In the genomic region with DNA sequence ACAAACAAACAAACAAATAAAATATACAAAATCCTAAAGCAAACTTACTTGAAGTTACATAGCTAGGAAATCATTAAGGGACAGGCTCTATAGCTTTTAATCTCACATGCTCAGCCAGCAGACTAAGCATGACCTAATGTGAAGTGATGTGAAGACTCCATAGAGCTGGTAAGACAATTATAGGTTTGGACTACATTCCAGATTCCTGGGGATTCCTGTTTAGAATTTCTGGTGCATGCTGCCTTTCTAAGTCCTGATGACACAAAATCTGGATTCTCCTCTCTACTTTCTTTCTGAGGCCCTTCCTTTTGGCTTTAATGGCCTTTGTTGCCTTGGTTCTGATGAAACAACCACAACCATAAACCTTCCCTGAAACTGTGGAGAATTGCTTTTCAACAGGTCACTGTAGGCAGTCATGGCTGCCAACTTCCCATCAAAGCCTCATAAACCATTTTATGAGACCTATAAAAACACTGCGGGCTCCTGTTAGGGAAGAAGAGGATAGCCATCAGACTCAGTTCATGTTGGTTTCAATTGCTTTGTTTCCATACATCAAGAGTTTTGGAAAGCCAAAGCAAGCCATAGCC, we compare ENCODE assay signal across 27 mouse cellular contexts.
DNase-seq lines count a peak whose midpoint lies in the region; ATAC-seq and TF ChIP-seq lines count a peak whose summit lies in the region.
"Had no signal": no experiment of that assay in that cellular context is flagged by ENCODE, and none has a peak within 500 bp of the region (broad histone marks: within the 10 kb centered on the region; RNA-seq: fewer than 3 reads in every experiment).

No protein-coding gene starts in this region.

- ATAC-seq in kidney, postnatal 0 days (replicated peaks; ENCODE audit: low FRiP score, low read depth): no peak
- peak; percentile 28 to 40; a peak in 1 of 4 replicates for ATAC-seq in hematopoietic stem cell, adult 5-6 weeks (replicated peaks in 1 of 2; ENCODE audit: insufficient read depth in 1 of 2, low FRiP score in 2 of 2, low TSS enrichment in 1 of 2, low read depth in 1 of 2, poor library complexity in 2 of 2, severe bottlenecking in 2 of 2)
- ATAC-seq: activated CD4-positive, CD25-positive, alpha-beta regulatory T cell, adult 4 months; forebrain, embryonic 13.5 days had no signal

- no peaks in the 10 kb centered on the region for H3K4me1 ChIP-seq in kidney, postnatal 0 days (replicated peaks; ENCODE audit: insufficient read depth, low read length)
- H3K4me1 ChIP-seq: embryonic facial prominence, embryonic 13.5 days; forebrain, embryonic 13.5 days; hindbrain, embryonic 15.5 days; liver, embryonic 15.5 days; midbrain, embryonic 10.5 days had no signal

- WGBS in kidney, postnatal 0 days: 15% methylated on average over 1 of the region's 1 CpGs

- no peaks in the 10 kb centered on the region for H3K36me3 ChIP-seq in kidney, postnatal 0 days (ENCODE audit: insufficient read depth, low read length)
- H3K36me3 ChIP-seq: embryonic facial prominence, embryonic 13.5 days; G1E; hindbrain, embryonic 15.5 days; liver, embryonic 15.5 days; midbrain, embryonic 10.5 days had no signal

- H3K27me3 ChIP-seq in kidney, postnatal 0 days (ENCODE audit: insufficient read depth, low read length): no peaks in the 10 kb centered on the region
- H3K27me3 ChIP-seq: CH12.LX; embryonic facial prominence, embryonic 13.5 days; forebrain, embryonic 13.5 days; hindbrain, embryonic 15.5 days; liver, embryonic 15.5 days had no signal

- H3K9me3 ChIP-seq in kidney, postnatal 0 days (replicated peaks; ENCODE audit: low read length): no peaks in the 10 kb centered on the region
- H3K9me3 ChIP-seq: embryonic facial prominence, embryonic 13.5 days; forebrain, embryonic 13.5 days; G1E; hindbrain, embryonic 15.5 days; liver, embryonic 15.5 days; midbrain, embryonic 10.5 days had no signal

- H3K4me2 ChIP-seq in kidney, postnatal 0 days (ENCODE audit: low read length): no peak overlapping the region
- H3K4me2 ChIP-seq: embryonic facial prominence, embryonic 13.5 days; forebrain, embryonic 13.5 days; hindbrain, embryonic 15.5 days; liver, embryonic 15.5 days had no signal

- DNase-seq in kidney, postnatal 0 days (ENCODE audit: low spot score): peak; percentile 41
- DNase-seq in kidney, adult 9 months: no peak
- DNase-seq in Muller cell, postnatal 12 days (ENCODE audit: inconsistent ontology term): peak; percentile 69
- peak; percentile 58 for DNase-seq in mesoderm, embryonic 11.5 days (ENCODE audit: low read depth, low spot score)
- DNase-seq in layer of hippocampus, adult 18-20 months (ENCODE audit: low spot score in 2 of 2): no peak
- DNase-seq in lung, postnatal 36 days: no peak
- DNase-seq: adrenal gland, adult 8-10 months; B cell, adult 2 months; cerebellum, adult 2 months; cerebellum, postnatal 25 days; gastrocnemius, adult 2 months; kidney, adult 18-20 months; kidney, postnatal 10 days; liver; right cerebral cortex, postnatal 4 days; thymus, postnatal 14 days had no signal

- TF ChIP-seq CTCF in kidney, postnatal 0 days (IDR thresholded peaks at IDR 0.05; ENCODE audit: low read depth): no peak

- H3K4me3 ChIP-seq in kidney, postnatal 0 days (replicated peaks; ENCODE audit: low read depth, low read length): no peak overlapping the region
- H3K4me3 ChIP-seq: embryonic facial prominence, embryonic 13.5 days; erythroblast, embryonic 14.5 days; forebrain, embryonic 13.5 days; gastrocnemius, adult 2 months; hindbrain, embryonic 15.5 days; liver, embryonic 15.5 days; midbrain, embryonic 10.5 days had no signal

- H3K9ac ChIP-seq in kidney, postnatal 0 days (ENCODE audit: low read depth, low read length): no peak overlapping the region
- H3K9ac ChIP-seq: embryonic facial prominence, embryonic 13.5 days; forebrain, embryonic 13.5 days; hindbrain, embryonic 15.5 days; liver, embryonic 15.5 days had no signal

- no peak overlapping the region for H3K27ac ChIP-seq in kidney, postnatal 0 days
- H3K27ac ChIP-seq: embryonic facial prominence, embryonic 13.5 days; forebrain, embryonic 13.5 days; gastrocnemius, adult 2 months; hindbrain, embryonic 15.5 days; liver, embryonic 15.5 days; macrophage; midbrain, embryonic 10.5 days had no signal

Comparison
In these comparisons a context has a peak if more than half of its experiments do, and no peak if none do; other contexts are left out.
1. DNase-seq: peak in kidney, postnatal 0 days (single experiment), Muller cell, postnatal 12 days (single experiment) and mesoderm, embryonic 11.5 days (single experiment); none in kidney, adult 9 months (single experiment), layer of hippocampus, adult 18-20 months (0 of 2) and lung, postnatal 36 days (single experiment).